In the genomic region with DNA sequence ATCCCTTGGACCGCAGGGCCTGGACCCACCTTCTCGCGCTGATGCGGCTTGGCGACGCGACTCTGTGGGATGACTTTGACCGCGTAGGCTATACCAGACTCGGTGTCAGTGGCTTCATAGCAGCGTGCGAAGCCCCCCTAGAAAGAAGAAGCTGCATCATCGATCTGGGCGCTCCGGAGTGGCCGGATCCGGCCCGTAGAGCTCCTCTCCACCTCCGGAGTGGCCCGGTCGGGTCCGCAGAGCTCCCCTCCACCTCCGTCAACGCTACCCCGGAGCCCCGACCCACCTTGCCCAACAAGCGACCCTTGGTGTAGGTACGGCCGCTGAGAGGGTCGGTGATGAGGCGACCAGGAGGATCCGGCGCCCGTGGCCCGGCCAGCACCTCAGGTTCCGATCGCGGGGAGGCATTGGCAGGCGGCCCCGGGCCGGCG, we compare ENCODE assay signal across 8 mouse cellular contexts. TPM values are rescaled to one million over a fixed set of nuclear protein-coding genes. Genes with fewer than 3 reads are reported as not detected.
DNase-seq lines count a peak whose midpoint lies in the region; ATAC-seq and TF ChIP-seq lines count a peak whose summit lies in the region.

No protein-coding gene starts in this region.

- no peaks in the 10 kb centered on the region for H3K27me3 ChIP-seq in MEL (ENCODE audit: control insufficient read depth in 1 of 2, insufficient read depth in 2 of 2, low read length in 2 of 2)
- H3K27me3 ChIP-seq in forebrain, embryonic 16.5 days (replicated peaks; ENCODE audit: control insufficient read depth, insufficient read depth, low read length) = 0 out of 2 replicates have a peak, but pooled peaks cover 4% of the 10 kb centered on the region
- peaks cover 21% of the 10 kb centered on the region for H3K27me3 ChIP-seq in liver, embryonic 16.5 days (ENCODE audit: control insufficient read depth, insufficient read depth, low read depth, low read length)

- TF ChIP-seq POLR2A in MEL (IDR thresholded peaks at IDR 0.05; ENCODE audit: control insufficient read depth in 1 of 2, insufficient read depth in 1 of 2, low read depth in 1 of 2, low read length in 2 of 2, poor library complexity in 1 of 2) = no peak

- H3K4me1 ChIP-seq in MEL (ENCODE audit: control insufficient read depth in 1 of 2, insufficient read depth in 2 of 2, low read length in 2 of 2) = peaks cover 7 to 23% of the 10 kb centered on the region in 2 experiments
- H3K4me1 ChIP-seq in forebrain, embryonic 16.5 days (replicated peaks; ENCODE audit: control insufficient read depth, insufficient read depth, low read length) = peaks cover 20% of the 10 kb centered on the region
- H3K4me1 ChIP-seq in liver, embryonic 16.5 days (ENCODE audit: control insufficient read depth, low read depth, low read length) = peaks cover 33% of the 10 kb centered on the region

- H3K4me3 ChIP-seq in MEL (ENCODE audit: control insufficient read depth in 1 of 2, insufficient read depth in 1 of 2, low read depth in 2 of 2, low read length in 2 of 2) = peak overlapping the region; percentile 83 to 98
- H3K4me3 ChIP-seq in forebrain, embryonic 16.5 days (replicated peaks; ENCODE audit: low read length) = peak overlapping the region; percentile 66
- H3K4me3 ChIP-seq in liver, embryonic 16.5 days (ENCODE audit: low read depth, low read length) = peak overlapping the region; percentile 79

- H3K9ac ChIP-seq in MEL (ENCODE audit: control insufficient read depth, low read depth, low read length, poor library complexity, severe bottlenecking) = peak overlapping the region; percentile 91
- peak overlapping the region; percentile 77 for H3K9ac ChIP-seq in forebrain, embryonic 16.5 days (replicated peaks; ENCODE audit: low read depth, low read length)
- peak overlapping the region; percentile 82 for H3K9ac ChIP-seq in liver, embryonic 16.5 days (ENCODE audit: low read depth, low read length)

- H3K9me3 ChIP-seq in MEL (replicated peaks; ENCODE audit: insufficient read depth, low read length) = no peaks in the 10 kb centered on the region
- no peaks in the 10 kb centered on the region for H3K9me3 ChIP-seq in forebrain, embryonic 16.5 days (ENCODE audit: control insufficient read depth, low read length)
- H3K9me3 ChIP-seq in liver, embryonic 16.5 days (replicated peaks; ENCODE audit: control insufficient read depth, low read length) = no peaks in the 10 kb centered on the region

- peaks cover 0 to 4% of the 10 kb centered on the region in 2 experiments; a peak in 2 of 4 replicates for H3K36me3 ChIP-seq in MEL (ENCODE audit: control insufficient read depth in 1 of 2, insufficient read depth in 2 of 2, low read length in 2 of 2)
- H3K36me3 ChIP-seq in forebrain, embryonic 16.5 days (ENCODE audit: control insufficient read depth, insufficient read depth) = no peaks in the 10 kb centered on the region
- no peaks in the 10 kb centered on the region for H3K36me3 ChIP-seq in liver, embryonic 16.5 days (ENCODE audit: control insufficient read depth, insufficient read depth)

- no peak for TF ChIP-seq CTCF in MEL (IDR thresholded peaks at IDR 0.05 in 2 of 3, conservative IDR thresholded peaks at IDR 0.05 in 1 of 3; ENCODE audit: control insufficient read depth in 1 of 3, insufficient read depth in 1 of 3, low read depth in 2 of 3, low read length in 3 of 3, poor library complexity in 1 of 3, severe bottlenecking in 1 of 3)

- peak; percentile 41 for ATAC-seq in forebrain, embryonic 16.5 days
- no peak for ATAC-seq in liver, embryonic 16.5 days (ENCODE audit: low read depth)

- no peak for TF ChIP-seq RAD21 in MEL (IDR thresholded peaks at IDR 0.05; ENCODE audit: low read depth, low read length)

- H3K4me2 ChIP-seq in forebrain, embryonic 16.5 days (ENCODE audit: low read length) = peak overlapping the region; percentile 93
- peak overlapping the region; percentile 97 for H3K4me2 ChIP-seq in liver, embryonic 16.5 days (ENCODE audit: low read depth, low read length)

- peak; percentile 22 for DNase-seq in kidney, adult 18-20 months
- DNase-seq in kidney, adult 8-10 months = no peak
- peak; percentile 50 for DNase-seq in MEL (ENCODE audit: low read depth, low spot score)
- DNase-seq in urinary bladder, adult 2 months (ENCODE audit: low spot score) = no peak
- no peak for DNase-seq in testis, postnatal 14 days (ENCODE audit: low spot score)
- no peak for DNase-seq in layer of hippocampus, adult 8-10 months (ENCODE audit: low spot score in 2 of 2)

- TF ChIP-seq EP300 in MEL (IDR thresholded peaks at IDR 0.05; ENCODE audit: low read depth in 1 of 2, low read length in 2 of 2) = no peak

- H3K79me2 ChIP-seq in MEL (ENCODE audit: control insufficient read depth, insufficient read depth, low read length, poor library complexity) = peaks cover 9% of the 10 kb centered on the region

- WGBS in forebrain, embryonic 16.5 days = under 1% methylated on average over 42 of the region's 42 CpGs
- under 1% methylated on average over 42 of the region's 42 CpGs for WGBS in liver, embryonic 16.5 days (ENCODE audit: insufficient replicate concordance)

- H3K27ac ChIP-seq in MEL (ENCODE audit: control insufficient read depth, low read depth, low read length) = 0 out of 2 replicates have a peak overlapping the region, but pooled peaks have one; percentile 3
- H3K27ac ChIP-seq in forebrain, embryonic 16.5 days (ENCODE audit: low read length) = peak overlapping the region; percentile 10; the same call in 1 of the 2 replicates
- no peak overlapping the region for H3K27ac ChIP-seq in liver, embryonic 16.5 days (ENCODE audit: low read length)

TF ChIP-seq in MEL, 35 proteins besides CTCF, POLR2A, EP300 and RAD21 (continues in another document):
- TF ChIP-seq ZMIZ1 (IDR thresholded peaks at IDR 0.05; ENCODE audit: low read depth, low read length) = no peak
- no peak for TF ChIP-seq MAX (IDR thresholded peaks at IDR 0.05; ENCODE audit: low read length)
- TF ChIP-seq MXI1 (IDR thresholded peaks at IDR 0.05; ENCODE audit: low read depth, low read length) = no peak
- TF ChIP-seq TBP (IDR thresholded peaks at IDR 0.05; ENCODE audit: low read depth, low read length) = no peak
- no peak for TF ChIP-seq USF2 (IDR thresholded peaks at IDR 0.05; ENCODE audit: borderline replicate concordance in 1 of 2, insufficient read depth in 1 of 2, low read depth in 1 of 2, low read length in 2 of 2)
- TF ChIP-seq JUND (IDR thresholded peaks at IDR 0.05; ENCODE audit: low read depth, low read length) = no peak
- no peak for TF ChIP-seq ZC3H11A (IDR thresholded peaks at IDR 0.05; ENCODE audit: low read depth, low read length)
- TF ChIP-seq UBTF (IDR thresholded peaks at IDR 0.05; ENCODE audit: borderline replicate concordance, insufficient read depth, low read depth, low read length) = no peak
- TF ChIP-seq MAFK (IDR thresholded peaks at IDR 0.05; ENCODE audit: borderline replicate concordance, low read depth, low read length) = no peak
- TF ChIP-seq SIN3A (IDR thresholded peaks at IDR 0.05; ENCODE audit: low read length) = no peak
- no peak for TF ChIP-seq NELFE (IDR thresholded peaks at IDR 0.05; ENCODE audit: low read depth, low read length)

RNA-seq across cellular contexts. Expression of a gene that starts 0.4 kb away (rescaled TPM):
- 4.1 and 5.3 TPM in 2 replicates for total RNA-seq in MEL (2012; rRNA removed)
- polyA plus RNA-seq in MEL (2012; ENCODE audit: insufficient read depth in 1 of 2, insufficient read length in 2 of 2, low read depth in 1 of 2, low replicate concordance in 2 of 2, missing spikeins in 1 of 2) = 10 to 100 TPM in 1 of 2 experiments, not detected in 1; 13.8 TPM
- polyA plus RNA-seq in forebrain, embryonic 16.5 days (2015; fragmentation: Nextera tagmentation; extraction: Ambion mirVana) = 9.6 and 10.2 TPM in 2 replicates
- 2.2 TPM in 2 replicates for polyA plus RNA-seq in liver, embryonic 16.5 days (2015; fragmentation: Nextera tagmentation; extraction: Ambion mirVana)
- polyA plus RNA-seq in urinary bladder, adult 2 months (2012; rRNA removed) = 12.6 and 15.5 TPM in 2 replicates
- 1 to 10 TPM; 9.0 to 10.0 (median 9.6) TPM for total RNA-seq in layer of hippocampus, adult 8-10 months (2022)

RNA-seq across cellular contexts. Expression of a gene that starts 6.8 kb away (rescaled TPM):
- 0.31 and 0.62 TPM in 2 replicates for total RNA-seq in MEL (2012; rRNA removed)
- 1 to 10 TPM in 1 of 2 experiments, not detected in 1; 1.3 TPM for polyA plus RNA-seq in MEL (2012; ENCODE audit: insufficient read depth in 1 of 2, insufficient read length in 2 of 2, low read depth in 1 of 2, low replicate concordance in 2 of 2, missing spikeins in 1 of 2)
- polyA plus RNA-seq in forebrain, embryonic 16.5 days (2015; fragmentation: Nextera tagmentation; extraction: Ambion mirVana) = 0.35 and 0.53 TPM in 2 replicates
- 0.11 TPM in 1 of 2 replicates, not detected in the other for polyA plus RNA-seq in liver, embryonic 16.5 days (2015; fragmentation: Nextera tagmentation; extraction: Ambion mirVana)
- polyA plus RNA-seq in urinary bladder, adult 2 months (2012; rRNA removed) = 0.35 and 0.58 TPM in 2 replicates
- total RNA-seq in layer of hippocampus, adult 8-10 months (2022) = under 1 TPM; 0.74 to 0.81 (median 0.78) TPM

RNA-seq across cellular contexts. Expression of a gene that starts 7.9 kb away (rescaled TPM):
- total RNA-seq in MEL (2012; rRNA removed) = 12.1 and 13.6 TPM in 2 replicates
- polyA plus RNA-seq in MEL (2012; ENCODE audit: insufficient read depth in 1 of 2, insufficient read length in 2 of 2, low read depth in 1 of 2, low replicate concordance in 2 of 2, missing spikeins in 1 of 2) = 10 to 100 TPM in 1 of 2 experiments, not detected in 1; 22.6 TPM
- 4.3 and 4.8 TPM in 2 replicates for polyA plus RNA-seq in forebrain, embryonic 16.5 days (2015; fragmentation: Nextera tagmentation; extraction: Ambion mirVana)
- 1.5 and 1.8 TPM in 2 replicates for polyA plus RNA-seq in liver, embryonic 16.5 days (2015; fragmentation: Nextera tagmentation; extraction: Ambion mirVana)
- polyA plus RNA-seq in urinary bladder, adult 2 months (2012; rRNA removed) = 13.0 and 19.4 TPM in 2 replicates
- total RNA-seq in layer of hippocampus, adult 8-10 months (2022) = 10 to 100 TPM; 12.9 to 18.3 (median 16.2) TPM

RNA-seq across cellular contexts. Expression of a gene that starts 22.7 kb away (rescaled TPM):
- 4,560 and 5,186 TPM in 2 replicates for total RNA-seq in MEL (2012; rRNA removed)
- 1,000 to 10,000 TPM; 1,132 to 1,156 TPM for polyA plus RNA-seq in MEL (2012; ENCODE audit: insufficient read depth in 1 of 2, insufficient read length in 2 of 2, low read depth in 1 of 2, low replicate concordance in 2 of 2, missing spikeins in 1 of 2)
- polyA plus RNA-seq in forebrain, embryonic 16.5 days (2015; fragmentation: Nextera tagmentation; extraction: Ambion mirVana) = 418 and 427 TPM in 2 replicates
- polyA plus RNA-seq in liver, embryonic 16.5 days (2015; fragmentation: Nextera tagmentation; extraction: Ambion mirVana) = 514 and 522 TPM in 2 replicates
- 1,373 and 1,379 TPM in 2 replicates for polyA plus RNA-seq in urinary bladder, adult 2 months (2012; rRNA removed)
- 100 to 1,000 TPM; 448 to 635 (median 527) TPM for total RNA-seq in layer of hippocampus, adult 8-10 months (2022)

RNA-seq across cellular contexts. Expression of a gene that starts 37.5 kb away (rescaled TPM):
- not detected in 2 replicates for total RNA-seq in MEL (2012; rRNA removed)
- polyA plus RNA-seq in MEL (2012; ENCODE audit: insufficient read depth in 1 of 2, insufficient read length in 2 of 2, low read depth in 1 of 2, low replicate concordance in 2 of 2, missing spikeins in 1 of 2) = under 1 TPM in 1 of 2 experiments, not detected in 1; 0.33 TPM
- 2.9 and 5.5 TPM in 2 replicates for polyA plus RNA-seq in forebrain, embryonic 16.5 days (2015; fragmentation: Nextera tagmentation; extraction: Ambion mirVana)
- 0.67 and 0.69 TPM in 2 replicates for polyA plus RNA-seq in liver, embryonic 16.5 days (2015; fragmentation: Nextera tagmentation; extraction: Ambion mirVana)
- 2.2 and 3.3 TPM in 2 replicates for polyA plus RNA-seq in urinary bladder, adult 2 months (2012; rRNA removed)
- total RNA-seq in layer of hippocampus, adult 8-10 months (2022) = 1 to 10 TPM; 1.7 to 3.4 (median 2.2) TPM

Comparison
In these comparisons a context has a peak if more than half of its experiments do, and no peak if none do; other contexts are left out.
1. DNase-seq: peak in kidney, adult 18-20 months (single experiment) and MEL (single experiment); none in kidney, adult 8-10 months (0 of 2), urinary bladder, adult 2 months (single experiment), testis, postnatal 14 days (single experiment) and layer of hippocampus, adult 8-10 months (0 of 2).
2. Peak in every context shown above with its lines, with median percentiles within 50 percentile points of each other: H3K4me3 ChIP-seq and H3K9ac ChIP-seq.